Mouse (Mus musculus) kidney, embryonic 14.5 days (tissue): ENCODE data around the gene Adamts2. TPM values are rescaled to one million over a fixed set of nuclear protein-coding genes. Genes with fewer than 3 reads are reported as not detected.

Experiments
- ATAC-seq: fragments of 200-750 bp; cut with Nextera tagmentation; 2 replicates; pipeline ENCODE4 v1.8.0; 2017; ENCODE audit warnings: moderate number of reproducible peaks, mild to moderate bottlenecking, moderate TSS enrichment, moderate library complexity; ENCODE audit not compliant: low FRiP score, low TSS enrichment
- H3K27ac ChIP-seq: fragments of 300-500 bp; sonication (generic); 2 replicates; pipeline ENCODE4 v1.5.1; 2014; ENCODE audit warnings: low read depth, mild to moderate bottlenecking, low read length, moderate library complexity, mixed read lengths
- H3K27me3 ChIP-seq: fragments of 300-500 bp; sonication (generic); 2 replicates; pipeline ENCODE4 v1.6.1; 2014; ENCODE audit warnings: mild to moderate bottlenecking, low read length; ENCODE audit not compliant: control insufficient read depth, insufficient read depth
- H3K36me3 ChIP-seq: fragments of 300-500 bp; sonication (generic); 2 replicates; pipeline ENCODE4 v1.6.1; 2014; ENCODE audit warnings: low read length, mixed read lengths; ENCODE audit not compliant: control insufficient read depth, insufficient read depth
- H3K4me1 ChIP-seq: fragments of 300-500 bp; sonication (generic); 2 replicates; pipeline ENCODE4 v1.6.1; 2014; ENCODE audit warnings: low read length, mixed read lengths; ENCODE audit not compliant: control insufficient read depth, insufficient read depth
- H3K4me2 ChIP-seq: fragments of 300-500 bp; sonication (generic); replicated peaks from 2 replicates; pipeline ENCODE4 v1.6.1; 2014; ENCODE audit warnings: low read depth, mild to moderate bottlenecking, low read length
- H3K4me3 ChIP-seq: fragments of 300-500 bp; sonication (generic); 2 replicates; pipeline ENCODE4 v1.5.1; 2014; ENCODE audit warnings: mild to moderate bottlenecking, low read length
- H3K9ac ChIP-seq: fragments of 300-500 bp; sonication (generic); 2 replicates; pipeline ENCODE4 v1.6.1; 2014; ENCODE audit warnings: low read depth, mild to moderate bottlenecking, low read length, moderate library complexity
- H3K9me3 ChIP-seq: fragments of 300-500 bp; sonication (generic); 2 replicates; pipeline ENCODE4 v1.6.1; 2016; ENCODE audit warnings: low read length; ENCODE audit not compliant: control insufficient read depth
- WGBS: fragments of 180-500 bp; shearing (Covaris S2); extraction: QIAGEN DNeasy Blood & Tissue Kit; methylation state at CpG from one replicate; pipeline ENCODE4 v1.1.7; 2014; 5-methylcytosine and 5-hydroxymethylcytosine counted together
- polyA plus RNA-seq: library from polyadenylated mRNA; unstranded; fragments of >200 nt; fragmentation: Nextera tagmentation; extraction: Ambion mirVana; gene quantifications from 2 replicates; pipeline ENCODE4 v1.2.1, GENCODE M21; 2014

Gene Adamts2
- polyA plus RNA-seq, 1 experiment from 2014 or later, result 2.8 TPM

- no peak for ATAC-seq
- WGBS, result 44% methylated on average over 12 of the region's 12 CpGs
- H3K4me1 ChIP-seq, result peaks cover 4% of the 10 kb centered on the region; the same call in 1 of the 2 replicates
Observed at GRCm38 (mm10) chr11:50720856-50721550, 119.1 kb downstream of the Adamts2 start.

GRCm38 (mm10) chr11:50725595-50725994, 123.7 kb downstream of the Adamts2 start:
- Histone ChIP-seq H3K27me3 (no peaks in the 10 kb centered on the region), H3K27ac (no peak overlapping the region), H3K4me3 (no peak overlapping the region), H3K36me3 (no peaks in the 10 kb centered on the region), H3K4me1 (peaks cover 4% of the 10 kb centered on the region; the same call in 1 of the 2 replicates), H3K9me3 (no peaks in the 10 kb centered on the region), H3K4me2 (no peak overlapping the region), H3K9ac (no peak overlapping the region)
- WGBS, result 60% methylated on average over 4 of the region's 4 CpGs
- no peak for ATAC-seq

More at GRCm38 (mm10) chr11:50720856-50721550, 119.1 kb downstream of the Adamts2 start:
- Histone ChIP-seq H3K9me3 (no peaks in the 10 kb centered on the region), H3K27me3 (no peaks in the 10 kb centered on the region), H3K4me2 (no peak overlapping the region), H3K36me3 (no peaks in the 10 kb centered on the region), H3K4me3 (no peak overlapping the region), H3K9ac (no peak overlapping the region), H3K27ac (no peak overlapping the region)

GRCm38 (mm10) chr11:50726035-50726434, 124.2 kb downstream of the Adamts2 start:
- H3K4me2 ChIP-seq, result no peak overlapping the region
- H3K9ac ChIP-seq, result no peak overlapping the region
- no peaks in the 10 kb centered on the region for H3K36me3 ChIP-seq
- no peaks in the 10 kb centered on the region for H3K27me3 ChIP-seq
- peaks cover under 1% of the 10 kb centered on the region; the same call in 1 of the 2 replicates for H3K4me1 ChIP-seq
- WGBS, result 64% methylated on average over 5 of the region's 5 CpGs
- ATAC-seq, result no peak
- H3K27ac ChIP-seq, result no peak overlapping the region
- H3K4me3 ChIP-seq, result no peak overlapping the region
- H3K9me3 ChIP-seq, result no peaks in the 10 kb centered on the region

- 64% methylated on average over 3 of the region's 3 CpGs for WGBS
- Histone ChIP-seq H3K4me3 (no peak overlapping the region), H3K4me2 (no peak overlapping the region), H3K27ac (no peak overlapping the region), H3K9ac (no peak overlapping the region), H3K36me3 (no peaks in the 10 kb centered on the region), H3K9me3 (no peaks in the 10 kb centered on the region), H3K27me3 (no peaks in the 10 kb centered on the region), H3K4me1 (no peaks in the 10 kb centered on the region)
- ATAC-seq, result no peak
Observed at GRCm38 (mm10) chr11:50733146-50733545, 131.3 kb downstream of the Adamts2 start.

- WGBS, result 74% methylated on average over 4 of the region's 4 CpGs
- Histone ChIP-seq H3K4me1 (no peaks in the 10 kb centered on the region), H3K4me2 (no peak overlapping the region), H3K9me3 (no peaks in the 10 kb centered on the region), H3K4me3 (no peak overlapping the region), H3K27ac (no peak overlapping the region), H3K27me3 (no peaks in the 10 kb centered on the region), H3K36me3 (no peaks in the 10 kb centered on the region), H3K9ac (no peak overlapping the region)
- no peak for ATAC-seq
Observed at GRCm38 (mm10) chr11:50734129-50734528, 132.2 kb downstream of the Adamts2 start.

- Histone ChIP-seq H3K9me3 (no peaks in the 10 kb centered on the region), H3K4me1 (no peaks in the 10 kb centered on the region), H3K27me3 (no peaks in the 10 kb centered on the region), H3K4me2 (no peak overlapping the region), H3K9ac (no peak overlapping the region), H3K36me3 (no peaks in the 10 kb centered on the region), H3K27ac (no peak overlapping the region), H3K4me3 (no peak overlapping the region)
- 100% methylated on average over 1 of the region's 1 CpGs for WGBS
- no peak for ATAC-seq
Observed at GRCm38 (mm10) chr11:50736548-50736947, 134.7 kb downstream of the Adamts2 start.

- no peaks in the 10 kb centered on the region for H3K4me1 ChIP-seq
- H3K27ac ChIP-seq, result no peak overlapping the region
- no peaks in the 10 kb centered on the region for H3K9me3 ChIP-seq
- H3K4me3 ChIP-seq, result no peak overlapping the region
- ATAC-seq, result no peak
- H3K27me3 ChIP-seq, result no peaks in the 10 kb centered on the region
- H3K36me3 ChIP-seq, result no peaks in the 10 kb centered on the region
- H3K9ac ChIP-seq, result no peak overlapping the region
- no peak overlapping the region for H3K4me2 ChIP-seq
- WGBS, result 100% methylated on average over 1 of the region's 1 CpGs
Observed at GRCm38 (mm10) chr11:50738436-50738835, 136.6 kb downstream of the Adamts2 start.

GRCm38 (mm10) chr11:50739453-50739852, 137.6 kb downstream of the Adamts2 start:
- no peak overlapping the region for H3K27ac ChIP-seq
- no peaks in the 10 kb centered on the region for H3K27me3 ChIP-seq
- no peak for ATAC-seq
- H3K4me1 ChIP-seq, result no peaks in the 10 kb centered on the region
- H3K9ac ChIP-seq, result no peak overlapping the region
- H3K36me3 ChIP-seq, result no peaks in the 10 kb centered on the region
- 35% methylated on average over 10 of the region's 10 CpGs for WGBS
- H3K9me3 ChIP-seq, result no peaks in the 10 kb centered on the region
- no peak overlapping the region for H3K4me2 ChIP-seq
- no peak overlapping the region for H3K4me3 ChIP-seq

- Histone ChIP-seq H3K4me3 (no peak overlapping the region), H3K27me3 (no peaks in the 10 kb centered on the region), H3K4me1 (no peaks in the 10 kb centered on the region), H3K36me3 (no peaks in the 10 kb centered on the region), H3K4me2 (no peak overlapping the region), H3K9ac (no peak overlapping the region), H3K9me3 (no peaks in the 10 kb centered on the region), H3K27ac (no peak overlapping the region)
- 81% methylated on average over 1 of the region's 1 CpGs for WGBS
- ATAC-seq, result no peak
Observed at GRCm38 (mm10) chr11:50742146-50742545, 140.3 kb downstream of the Adamts2 start.
